Mouse (Mus musculus) liver, embryonic 14.5 days (tissue): ENCODE measurements around the gene Lce1a2.

Experiments used
- CTCF ChIP-seq: IDR thresholded peaks from 2 replicates; pipeline ENCODE4 v1.5.1; 2016; ENCODE audit warnings: antibody characterized with exemption, low read depth, control low read depth
- EP300 ChIP-seq: IDR thresholded peaks from 2 replicates; pipeline ENCODE4 v1.6.1; 2016; ENCODE audit warnings: antibody characterized with exemption, low read depth

DNA sequence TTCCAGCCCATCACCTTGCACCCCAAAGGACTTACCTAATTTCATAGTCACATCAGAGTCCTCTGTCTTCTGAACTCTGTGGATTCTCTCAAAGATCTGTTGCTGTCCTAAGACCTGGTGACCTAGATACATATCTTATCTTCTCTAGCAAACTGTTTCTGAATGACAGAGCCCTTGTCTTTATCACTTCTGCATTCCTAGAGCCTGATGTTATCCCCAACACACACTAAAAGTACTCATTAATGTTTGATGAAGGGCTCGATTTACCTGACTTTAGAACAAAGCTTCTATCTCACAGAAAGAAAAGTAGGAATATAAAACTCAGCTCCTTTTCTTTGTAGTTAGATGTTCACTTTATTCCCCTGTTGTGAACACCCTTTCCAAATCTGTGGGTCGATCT lies 48.6 kb downstream of the Lce1a2 start, which contains the start of gene Lce6a:
- TF ChIP-seq CTCF (no peak), EP300 (no peak)
